Mouse (Mus musculus) myocyte (in vitro differentiated cells): ENCODE measurements around the gene Ppp1r16b.

Experiments used
- POLR2A ChIP-seq: IDR thresholded peaks from one replicate; pipeline ENCODE4 v1.6.1; 2011; ENCODE audit warnings: low read depth, mild to moderate bottlenecking, control low read depth, moderate library complexity; ENCODE audit not compliant: insufficient read length
- SRF ChIP-seq: IDR thresholded peaks from one replicate; pipeline ENCODE4 v1.6.1; 2011; ENCODE audit warnings: low read depth; ENCODE audit not compliant: control insufficient read depth, insufficient read length
- TCF12 ChIP-seq: IDR thresholded peaks from one replicate; pipeline ENCODE4 v1.6.1; 2011; ENCODE audit warnings: mild to moderate bottlenecking, control low read depth; ENCODE audit not compliant: poor library complexity, insufficient read depth, severe bottlenecking
- USF1 ChIP-seq: IDR thresholded peaks from one replicate; pipeline ENCODE4 v1.6.1; 2011; ENCODE audit warnings: low read depth, mild to moderate bottlenecking, control low read depth, moderate library complexity

DNA sequence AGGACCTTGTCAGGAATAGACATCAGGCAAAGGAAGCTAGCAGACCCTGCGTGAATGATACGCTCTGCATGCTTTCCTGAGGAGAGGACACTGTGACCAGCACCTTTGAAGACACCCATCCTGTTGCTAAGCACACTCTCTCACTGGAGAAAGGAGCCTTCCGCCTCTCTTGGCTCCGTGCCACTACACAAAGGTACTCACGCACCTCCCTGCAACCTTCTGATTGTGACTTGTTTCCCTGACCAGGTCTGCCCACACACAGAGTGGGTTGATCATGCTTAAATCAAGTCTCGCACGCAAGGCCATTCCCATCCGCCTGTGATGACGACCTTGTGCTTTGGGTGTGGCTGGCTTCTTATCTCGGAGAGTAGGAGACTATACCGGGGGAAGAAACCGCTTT lies 42.9 kb downstream of the Ppp1r16b start:
- TF ChIP-seq TCF12 = no peak
- no peak for TF ChIP-seq USF1
- no peak for TF ChIP-seq POLR2A
- no peak for TF ChIP-seq SRF
